Mouse (Mus musculus) midbrain, embryonic 10.5 days (tissue): Measurements from ENCODE around the gene Slc22a18. TPM values are rescaled to one million over a fixed set of nuclear protein-coding genes. Genes with fewer than 3 reads are reported as not detected.

ENCODE experiments used
- DNase-seq: peaks from one replicate; pipeline ENCODE4 v3.0.0-alpha.2; 2017; ENCODE audit warnings: low spot score
- H3K27ac ChIP-seq: fragments of 300-500 bp; sonication (generic); replicated peaks from 2 replicates; pipeline ENCODE4 v1.5.1; 2016; ENCODE audit warnings: mild to moderate bottlenecking
- H3K27me3 ChIP-seq: fragments of 300-500 bp; sonication (generic); 2 replicates; pipeline ENCODE4 v1.6.1; 2016; ENCODE audit warnings: low read depth, mild to moderate bottlenecking; ENCODE audit not compliant: poor library complexity, severe bottlenecking
- H3K36me3 ChIP-seq: fragments of 300-500 bp; sonication (generic); 2 replicates; pipeline ENCODE4 v1.6.1; 2016; ENCODE audit warnings: mild to moderate bottlenecking, moderate library complexity
- H3K4me1 ChIP-seq: fragments of 300-500 bp; sonication (generic); 2 replicates; pipeline ENCODE4 v1.6.1; 2016
- H3K4me3 ChIP-seq: fragments of 300-500 bp; sonication (generic); 2 replicates; pipeline ENCODE4 v1.5.1; 2016; ENCODE audit warnings: mild to moderate bottlenecking, moderate library complexity
- H3K9me3 ChIP-seq: fragments of 300-500 bp; sonication (generic); replicated peaks from 2 replicates; pipeline ENCODE4 v1.6.1; 2016; ENCODE audit warnings: mild to moderate bottlenecking
- WGBS: fragments of 180-500 bp; shearing (Covaris S2); methylation state at CpG from one replicate; pipeline ENCODE4 v1.1.7; 2016; 5-methylcytosine and 5-hydroxymethylcytosine counted together
- polyA plus RNA-seq: library from polyadenylated mRNA; unstranded; fragments of >200 nt; fragmentation: Nextera tagmentation; extraction: Ambion mirVana; gene quantifications from 2 replicates; pipeline ENCODE4 v1.2.1, GENCODE M21; 2016

The Slc22a18 gene
- polyA plus RNA-seq, 1 experiment from 2014 or later, result 0.20 TPM

GRCm38 (mm10) chr7:143447130-143447529, 26.4 kb upstream of the Slc22a18 start:
- 84% methylated on average over 2 of the region's 2 CpGs for WGBS
- no peaks in the 10 kb centered on the region for H3K36me3 ChIP-seq
- peaks cover 78% of the 10 kb centered on the region for H3K27me3 ChIP-seq
- no peak overlapping the region for H3K4me3 ChIP-seq
- peaks cover 65% of the 10 kb centered on the region for H3K4me1 ChIP-seq
- no peak for DNase-seq
- H3K9me3 ChIP-seq, result no peaks in the 10 kb centered on the region
- no peak overlapping the region for H3K27ac ChIP-seq

- peak; percentile 46 for DNase-seq
- 18% methylated on average over 38 of the region's 38 CpGs for WGBS
- Histone ChIP-seq H3K9me3 (peaks cover 43% of the 10 kb centered on the region), H3K27me3 (peaks cover 61% of the 10 kb centered on the region), H3K4me3 (peak overlapping the region; percentile 59), H3K27ac (peak overlapping the region; percentile 90), H3K4me1 (peaks cover 43% of the 10 kb centered on the region), H3K36me3 (peaks cover 10% of the 10 kb centered on the region)
Observed at GRCm38 (mm10) chr7:143458963-143459331, 14.6 kb upstream of the Slc22a18 start.

- peaks cover 48% of the 10 kb centered on the region for H3K9me3 ChIP-seq
- peak overlapping the region; percentile 59 for H3K4me3 ChIP-seq
- peaks cover 65% of the 10 kb centered on the region for H3K27me3 ChIP-seq
- peaks cover 49% of the 10 kb centered on the region for H3K4me1 ChIP-seq
- peaks cover 10% of the 10 kb centered on the region for H3K36me3 ChIP-seq
- 34% methylated on average over 100 of the region's 100 CpGs for WGBS
- peak overlapping the region; percentile 90 for H3K27ac ChIP-seq
- DNase-seq, result peak; percentile 53
Observed at GRCm38 (mm10) chr7:143459332-143460211, 14.0 kb upstream of the Slc22a18 start.

- Histone ChIP-seq H3K27ac (peak overlapping the region; percentile 90), H3K27me3 (peaks cover 73% of the 10 kb centered on the region)
- WGBS, result 34% methylated on average over 60 of the region's 60 CpGs
Observed at GRCm38 (mm10) chr7:143460217-143460834, 13.2 kb upstream of the Slc22a18 start.

GRCm38 (mm10) chr7:143460874-143461273, 12.7 kb upstream of the Slc22a18 start, which contains the start of gene Cdkn1c:
Cdkn1c (minus strand) TSS chr7:143461050.
- peaks cover 55% of the 10 kb centered on the region for H3K9me3 ChIP-seq
- peak within 1 kb of the TSS; percentile 90 for H3K27ac ChIP-seq
- peaks cover 75% of the 10 kb centered on the region for H3K27me3 ChIP-seq
- H3K36me3 ChIP-seq, result peaks cover 10% of the 10 kb centered on the region
- H3K4me1 ChIP-seq, result peaks cover 59% of the 10 kb centered on the region
- WGBS, result 42% methylated on average over 48 of the region's 48 CpGs
- DNase-seq, result peak; percentile 92
- peak within 1 kb of the TSS; percentile 59 for H3K4me3 ChIP-seq

More at GRCm38 (mm10) chr7:143460217-143460834, 13.2 kb upstream of the Slc22a18 start:
- Histone ChIP-seq H3K4me3 (peak overlapping the region; percentile 59), H3K9me3 (peaks cover 55% of the 10 kb centered on the region), H3K36me3 (peaks cover 10% of the 10 kb centered on the region), H3K4me1 (peaks cover 56% of the 10 kb centered on the region)
- DNase-seq, result peak; percentile 36

GRCm38 (mm10) chr7:143461294-143461870, 12.2 kb upstream of the Slc22a18 start:
- DNase-seq, result no peak
- peak overlapping the region; percentile 59 for H3K4me3 ChIP-seq
- H3K27me3 ChIP-seq, result peaks cover 74% of the 10 kb centered on the region
- peaks cover 64% of the 10 kb centered on the region for H3K4me1 ChIP-seq
- H3K27ac ChIP-seq, result peak overlapping the region; percentile 78
- peaks cover 55% of the 10 kb centered on the region for H3K9me3 ChIP-seq
- 39% methylated on average over 30 of the region's 32 CpGs for WGBS
- H3K36me3 ChIP-seq, result peaks cover 10% of the 10 kb centered on the region

GRCm38 (mm10) chr7:143461920-143462319, 11.6 kb upstream of the Slc22a18 start:
- H3K27ac ChIP-seq, result peak overlapping the region; percentile 78
- peak overlapping the region; percentile 59; the same call in 1 of the 2 replicates for H3K4me3 ChIP-seq
- WGBS, result 36% methylated on average over 11 of the region's 11 CpGs
- H3K9me3 ChIP-seq, result peaks cover 55% of the 10 kb centered on the region
- no peak for DNase-seq
- peaks cover 10% of the 10 kb centered on the region for H3K36me3 ChIP-seq
- peaks cover 69% of the 10 kb centered on the region for H3K4me1 ChIP-seq
- peaks cover 77% of the 10 kb centered on the region for H3K27me3 ChIP-seq

GRCm38 (mm10) chr7:143462516-143462915, 11.0 kb upstream of the Slc22a18 start:
- peaks cover 55% of the 10 kb centered on the region for H3K9me3 ChIP-seq
- no peak for DNase-seq
- H3K36me3 ChIP-seq, result peaks cover 10% of the 10 kb centered on the region
- no peak overlapping the region for H3K4me3 ChIP-seq
- WGBS, result 86% methylated on average over 5 of the region's 5 CpGs
- H3K4me1 ChIP-seq, result peaks cover 75% of the 10 kb centered on the region
- H3K27me3 ChIP-seq, result peaks cover 76% of the 10 kb centered on the region
- H3K27ac ChIP-seq, result peak overlapping the region; percentile 78

GRCm38 (mm10) chr7:143463865-143464415, 9.6 kb upstream of the Slc22a18 start:
- Histone ChIP-seq H3K4me3 (no peak overlapping the region), H3K27me3 (peaks cover 75% of the 10 kb centered on the region), H3K36me3 (0 out of 2 replicates have a peak, but pooled peaks cover 4% of the 10 kb centered on the region), H3K27ac (peak overlapping the region; percentile 76; the same call in 1 of the 2 replicates), H3K9me3 (peaks cover 51% of the 10 kb centered on the region), H3K4me1 (peaks cover 83% of the 10 kb centered on the region)
- WGBS, result 42% methylated on average over 11 of the region's 11 CpGs
- DNase-seq, result peak; percentile 84

GRCm38 (mm10) chr7:143464811-143465560, 8.6 kb upstream of the Slc22a18 start:
- WGBS, result 23% methylated on average over 56 of the region's 56 CpGs
- H3K4me3 ChIP-seq, result peak overlapping the region; percentile 41
- H3K27ac ChIP-seq, result peak overlapping the region; percentile 76
- DNase-seq, result peak; percentile 63
- peaks cover 69% of the 10 kb centered on the region for H3K27me3 ChIP-seq
- peaks cover 82% of the 10 kb centered on the region for H3K4me1 ChIP-seq
- peaks cover 41% of the 10 kb centered on the region for H3K9me3 ChIP-seq
- no peaks in the 10 kb centered on the region for H3K36me3 ChIP-seq

GRCm38 (mm10) chr7:143466099-143466677, 7.3 kb upstream of the Slc22a18 start:
- H3K27me3 ChIP-seq, result peaks cover 66% of the 10 kb centered on the region

More at GRCm38 (mm10) chr7:143466099-143466677, 7.3 kb upstream of the Slc22a18 start:
- WGBS, result 30% methylated on average over 14 of the region's 14 CpGs
- Histone ChIP-seq H3K27ac (peak overlapping the region; percentile 53), H3K9me3 (peaks cover 29% of the 10 kb centered on the region), H3K36me3 (no peaks in the 10 kb centered on the region), H3K4me1 (peaks cover 75% of the 10 kb centered on the region), H3K4me3 (no peak overlapping the region)
- DNase-seq, result peak; percentile 85
